In the genomic region with DNA sequence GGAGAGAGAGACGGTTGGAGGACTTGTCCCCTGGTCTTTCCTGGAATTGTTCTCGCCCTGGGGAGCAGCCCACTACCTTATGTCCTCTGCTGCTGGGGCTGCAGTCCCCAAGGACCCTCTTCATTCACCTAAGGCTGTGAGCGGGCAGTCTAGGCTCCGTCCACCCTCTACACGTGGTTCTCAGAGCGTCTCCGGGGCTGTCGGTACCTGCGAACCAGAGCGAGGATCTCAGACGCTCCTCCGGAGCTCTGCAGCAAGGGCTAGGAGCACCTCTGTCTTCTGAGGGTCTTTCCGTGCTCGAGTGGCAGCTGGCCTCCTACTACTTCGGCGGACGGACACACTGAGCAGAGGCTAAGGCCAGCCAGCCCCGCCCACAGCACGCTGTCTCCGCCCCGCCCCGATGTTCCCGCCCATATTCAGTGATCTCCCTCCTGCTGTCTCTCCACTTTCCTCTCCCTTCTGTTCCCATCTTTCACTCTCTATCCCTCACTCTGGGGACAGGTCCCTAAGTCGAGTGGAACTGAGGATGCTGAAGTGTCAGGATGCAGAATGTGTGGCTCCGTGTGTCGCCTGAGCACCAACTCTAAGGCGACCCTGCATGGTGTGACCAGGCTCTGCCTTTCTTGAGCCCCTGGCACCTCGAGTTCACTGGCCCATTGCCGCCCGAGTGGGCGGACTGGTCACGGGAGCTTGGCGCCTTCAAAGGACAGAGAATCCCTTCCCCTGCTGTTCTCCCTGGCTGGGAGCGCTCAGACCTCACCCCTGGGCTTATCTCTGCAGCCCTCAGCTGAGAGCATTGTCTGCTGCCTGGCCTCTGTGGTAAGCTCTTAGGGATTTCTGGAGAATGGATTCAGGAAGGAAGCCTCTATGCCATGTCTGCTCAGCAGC, we compare ENCODE assay signal across 8 mouse cellular contexts. TPM values are rescaled to one million over a fixed set of nuclear protein-coding genes. Genes with fewer than 3 reads are reported as not detected.
DNase-seq lines count a peak whose midpoint lies in the region; ATAC-seq lines count a peak whose summit lies in the region.

TSS of gene Prokr1 (minus strand) at position 350 of the 888 bp plus-strand sequence.

- H3K9ac ChIP-seq in forebrain, embryonic 12.5 days: peak within 1 kb of the TSS; percentile 54
- peak within 1 kb of the TSS; percentile 34 for H3K9ac ChIP-seq in limb, embryonic 12.5 days (replicated peaks)
- peak within 1 kb of the TSS; percentile 19 for H3K9ac ChIP-seq in stomach, embryonic 15.5 days

- H3K4me2 ChIP-seq in forebrain, embryonic 12.5 days: peak within 1 kb of the TSS; percentile 68
- peak within 1 kb of the TSS; percentile 90 for H3K4me2 ChIP-seq in limb, embryonic 12.5 days
- peak within 1 kb of the TSS; percentile 96 for H3K4me2 ChIP-seq in stomach, embryonic 15.5 days

- peaks cover 34% of the 10 kb centered on the region for H3K4me1 ChIP-seq in forebrain, embryonic 12.5 days
- peaks cover 35% of the 10 kb centered on the region for H3K4me1 ChIP-seq in hindbrain, embryonic 10.5 days (replicated peaks)
- peaks cover 13% of the 10 kb centered on the region for H3K4me1 ChIP-seq in limb, embryonic 12.5 days (replicated peaks)
- H3K4me1 ChIP-seq in midbrain, embryonic 10.5 days: peaks cover 42% of the 10 kb centered on the region
- peaks cover 5% of the 10 kb centered on the region; the same call in 1 of the 2 replicates for H3K4me1 ChIP-seq in stomach, embryonic 15.5 days

- peak; percentile 92 for ATAC-seq in forebrain, embryonic 12.5 days (ENCODE audit: low FRiP score)
- ATAC-seq in limb, embryonic 12.5 days (ENCODE audit: insufficient number of reproducible peaks, insufficient read depth, low FRiP score, low TSS enrichment, low read depth): peak; percentile 80
- peak; percentile 90 for ATAC-seq in stomach, embryonic 15.5 days (ENCODE audit: insufficient read depth, low FRiP score, low read depth)

- DNase-seq in layer of hippocampus, postnatal 10 days (ENCODE audit: low spot score in 2 of 2): peak; percentile 16 to 33
- no peak for DNase-seq in layer of hippocampus, adult 18-20 months (ENCODE audit: low spot score in 2 of 2)
- DNase-seq in adrenal gland, postnatal 10 days: peak; percentile 81
- DNase-seq in hindbrain, embryonic 10.5 days (ENCODE audit: low spot score): peak; percentile 77
- peak; percentile 84 for DNase-seq in midbrain, embryonic 10.5 days (ENCODE audit: low spot score)

- no peaks in the 10 kb centered on the region for H3K36me3 ChIP-seq in forebrain, embryonic 12.5 days (replicated peaks)
- no peaks in the 10 kb centered on the region for H3K36me3 ChIP-seq in hindbrain, embryonic 10.5 days
- H3K36me3 ChIP-seq in limb, embryonic 12.5 days: no peaks in the 10 kb centered on the region
- no peaks in the 10 kb centered on the region for H3K36me3 ChIP-seq in midbrain, embryonic 10.5 days
- no peaks in the 10 kb centered on the region for H3K36me3 ChIP-seq in stomach, embryonic 15.5 days

- 0% methylated on average over 34 of the region's 34 CpGs for WGBS in forebrain, embryonic 12.5 days
- under 1% methylated on average over 34 of the region's 34 CpGs for WGBS in hindbrain, embryonic 10.5 days
- WGBS in limb, embryonic 12.5 days: under 1% methylated on average over 34 of the region's 34 CpGs
- under 1% methylated on average over 34 of the region's 34 CpGs for WGBS in midbrain, embryonic 10.5 days
- 1% methylated on average over 34 of the region's 34 CpGs for WGBS in stomach, embryonic 15.5 days

- peak within 1 kb of the TSS; percentile 47; the same call in 1 of the 2 replicates for H3K27ac ChIP-seq in forebrain, embryonic 12.5 days
- H3K27ac ChIP-seq in hindbrain, embryonic 10.5 days: peak within 1 kb of the TSS; percentile 86
- no peak within 1 kb of the TSS for H3K27ac ChIP-seq in limb, embryonic 12.5 days
- peak within 1 kb of the TSS; percentile 85 for H3K27ac ChIP-seq in midbrain, embryonic 10.5 days (replicated peaks)
- H3K27ac ChIP-seq in stomach, embryonic 15.5 days: no peak within 1 kb of the TSS

- H3K27me3 ChIP-seq in forebrain, embryonic 12.5 days: peaks cover 25% of the 10 kb centered on the region
- H3K27me3 ChIP-seq in hindbrain, embryonic 10.5 days (ENCODE audit: insufficient read depth, poor library complexity, severe bottlenecking): peaks cover 32% of the 10 kb centered on the region
- H3K27me3 ChIP-seq in limb, embryonic 12.5 days: peaks cover 31% of the 10 kb centered on the region
- peaks cover 23% of the 10 kb centered on the region for H3K27me3 ChIP-seq in midbrain, embryonic 10.5 days (ENCODE audit: low read depth, poor library complexity, severe bottlenecking)
- no peaks in the 10 kb centered on the region for H3K27me3 ChIP-seq in stomach, embryonic 15.5 days (replicated peaks)

- no peaks in the 10 kb centered on the region for H3K9me3 ChIP-seq in forebrain, embryonic 12.5 days
- no peaks in the 10 kb centered on the region for H3K9me3 ChIP-seq in hindbrain, embryonic 10.5 days
- no peaks in the 10 kb centered on the region for H3K9me3 ChIP-seq in limb, embryonic 12.5 days
- H3K9me3 ChIP-seq in midbrain, embryonic 10.5 days (replicated peaks): no peaks in the 10 kb centered on the region
- H3K9me3 ChIP-seq in stomach, embryonic 15.5 days: no peaks in the 10 kb centered on the region

- peak within 1 kb of the TSS; percentile 54 for H3K4me3 ChIP-seq in forebrain, embryonic 12.5 days (replicated peaks)
- peak within 1 kb of the TSS; percentile 66 for H3K4me3 ChIP-seq in hindbrain, embryonic 10.5 days
- H3K4me3 ChIP-seq in limb, embryonic 12.5 days (replicated peaks): peak within 1 kb of the TSS; percentile 54
- H3K4me3 ChIP-seq in midbrain, embryonic 10.5 days: peak within 1 kb of the TSS; percentile 63
- peak within 1 kb of the TSS; percentile 57 for H3K4me3 ChIP-seq in stomach, embryonic 15.5 days (replicated peaks)

RNA-seq across cellular contexts. Expression of gene Prokr1, which starts in this region (rescaled TPM):
- total RNA-seq in layer of hippocampus, postnatal 10 days (2021): 1 to 10 TPM in 1 of 2 experiments, under 1 TPM in 1; 0.59 to 1.1 TPM
- total RNA-seq in layer of hippocampus, adult 18-20 months (2021): under 1 TPM in 1 of 2 experiments, not detected in 1; 0.12 TPM
- total RNA-seq in adrenal gland, postnatal 10 days (2021): 1 to 10 TPM in 1 of 2 experiments, under 1 TPM in 1; 0.57 to 1.3 TPM
- polyA plus RNA-seq in forebrain, embryonic 12.5 days (2016; fragmentation: Nextera tagmentation; extraction: Ambion mirVana): 6.6 and 6.9 TPM in 2 replicates
- polyA plus RNA-seq in hindbrain, embryonic 10.5 days (2016; fragmentation: Nextera tagmentation; extraction: Ambion mirVana): 1.9 and 3.6 TPM in 2 replicates
- 1.7 TPM in 2 replicates for polyA plus RNA-seq in limb, embryonic 12.5 days (2016; fragmentation: Nextera tagmentation; extraction: Ambion mirVana)
- 3.1 and 3.4 TPM in 2 replicates for polyA plus RNA-seq in midbrain, embryonic 10.5 days (2016; fragmentation: Nextera tagmentation; extraction: Ambion mirVana)
- polyA plus RNA-seq in stomach, embryonic 15.5 days (2015; fragmentation: Nextera tagmentation; extraction: Ambion mirVana): 2.7 and 2.9 TPM in 2 replicates

Comparison
In these comparisons a context has a peak if more than half of its experiments do, and no peak if none do; other contexts are left out.
1. DNase-seq: peak in layer of hippocampus, postnatal 10 days (2 of 2), adrenal gland, postnatal 10 days (single experiment), hindbrain, embryonic 10.5 days (single experiment) and midbrain, embryonic 10.5 days (single experiment); none in layer of hippocampus, adult 18-20 months (0 of 2).
2. H3K27ac ChIP-seq: peak in forebrain, embryonic 12.5 days (single experiment), hindbrain, embryonic 10.5 days (single experiment) and midbrain, embryonic 10.5 days (single experiment); none in limb, embryonic 12.5 days (single experiment) and stomach, embryonic 15.5 days (single experiment).
3. Peak in every context shown above with its lines, with median percentiles within 50 percentile points of each other: ATAC-seq, H3K4me2 ChIP-seq, H3K4me3 ChIP-seq and H3K9ac ChIP-seq.